In genomic region chrX:170009801-170010221, GRCm38 (mm10) we compare ENCODE assay signal across 8 mouse cellular contexts. TPM values are rescaled to one million over a fixed set of nuclear protein-coding genes. Genes with fewer than 3 reads are reported as not detected.
DNase-seq lines count a peak whose midpoint lies in the region; ATAC-seq and TF ChIP-seq lines count a peak whose summit lies in the region.
"Not testable (repeated sequence)": the region's sequence is repeated elsewhere in the genome, so short reads cannot be mapped to it uniquely, and the experiment has no call there.

No protein-coding gene starts in this region.

- peak; percentile 94 for ATAC-seq in erythroblast, adult 5-6 weeks (replicated peaks; ENCODE audit: low FRiP score, poor library complexity, severe bottlenecking)
- ATAC-seq in kidney, embryonic 14.5 days (ENCODE audit: low FRiP score, low TSS enrichment), result peak; percentile 97
- ATAC-seq in limb, embryonic 14.5 days (ENCODE audit: low FRiP score, low read depth), result peak; percentile 97
- peak; percentile 98 for ATAC-seq in midbrain, embryonic 16.5 days

- TF ChIP-seq CTCF in C2C12 (IDR thresholded peaks at IDR 0.05; ENCODE audit: control insufficient read depth, insufficient read depth, insufficient read length), result not testable (repeated sequence)

- peak overlapping the region; percentile 98 for H3K4me3 ChIP-seq in C2C12 (ENCODE audit: insufficient read depth, poor library complexity, severe bottlenecking)
- H3K4me3 ChIP-seq in heart, embryonic 10.5 days, result peak overlapping the region; percentile 62
- peak overlapping the region; percentile 50 for H3K4me3 ChIP-seq in kidney, embryonic 14.5 days (ENCODE audit: low read length)
- H3K4me3 ChIP-seq in limb, embryonic 14.5 days (replicated peaks; ENCODE audit: low read length), result peak overlapping the region; percentile 49
- H3K4me3 ChIP-seq in midbrain, embryonic 16.5 days (ENCODE audit: low read depth, low read length), result peak overlapping the region; percentile 40

- H3K79me2 ChIP-seq in C2C12 (ENCODE audit: control insufficient read depth, insufficient read depth), result peaks cover 28% of the 10 kb centered on the region

- H3K9ac ChIP-seq in kidney, embryonic 14.5 days (ENCODE audit: low read depth, low read length), result peak overlapping the region; percentile 82
- H3K9ac ChIP-seq in limb, embryonic 14.5 days (ENCODE audit: low read depth, low read length, severe bottlenecking), result peak overlapping the region; percentile 79
- peak overlapping the region; percentile 16 for H3K9ac ChIP-seq in midbrain, embryonic 16.5 days (ENCODE audit: low read depth, low read length)

- H3K4me1 ChIP-seq in heart, embryonic 10.5 days; kidney, embryonic 14.5 days (ENCODE audit: control insufficient read depth, insufficient read depth, low read length); limb, embryonic 14.5 days (ENCODE audit: control insufficient read depth, insufficient read depth, low read length); midbrain, embryonic 16.5 days (ENCODE audit: control insufficient read depth, insufficient read depth, low read length): not testable (repeated sequence)

- not testable (repeated sequence) for H3K79me3 ChIP-seq in C2C12 (ENCODE audit: low read depth)

- H3K9me3 ChIP-seq in heart, embryonic 10.5 days, result peaks cover 48% of the 10 kb centered on the region
- peaks cover 41% of the 10 kb centered on the region for H3K9me3 ChIP-seq in kidney, embryonic 14.5 days (ENCODE audit: control insufficient read depth, low read length)
- H3K9me3 ChIP-seq in limb, embryonic 14.5 days (ENCODE audit: control insufficient read depth, low read length), result peaks cover 47% of the 10 kb centered on the region
- H3K9me3 ChIP-seq in midbrain, embryonic 16.5 days (replicated peaks; ENCODE audit: control insufficient read depth, low read length, poor library complexity, severe bottlenecking), result peaks cover 17% of the 10 kb centered on the region

- not testable (repeated sequence) for H3K4me2 ChIP-seq in kidney, embryonic 14.5 days (replicated peaks; ENCODE audit: low read depth, low read length); limb, embryonic 14.5 days (replicated peaks; ENCODE audit: low read depth, low read length, severe bottlenecking); midbrain, embryonic 16.5 days (ENCODE audit: low read length)

- TF ChIP-seq POLR2A in limb, embryonic 14.5 days (IDR thresholded peaks at IDR 0.05; ENCODE audit: borderline replicate concordance, extremely low read depth, insufficient read depth, insufficient read length), result not testable (repeated sequence)

- H3K27me3 ChIP-seq in C2C12 (ENCODE audit: control insufficient read depth, insufficient read depth, insufficient read length); heart, embryonic 10.5 days (ENCODE audit: insufficient read depth, poor library complexity, severe bottlenecking); kidney, embryonic 14.5 days (ENCODE audit: control insufficient read depth, insufficient read depth, low read length); limb, embryonic 14.5 days (ENCODE audit: control insufficient read depth, insufficient read depth, low read length); midbrain, embryonic 16.5 days (ENCODE audit: control insufficient read depth, insufficient read depth, low read depth, low read length): not testable (repeated sequence)

- not testable (repeated sequence) for H3K36me3 ChIP-seq in C2C12 (ENCODE audit: control insufficient read depth, insufficient read depth)
- H3K36me3 ChIP-seq in heart, embryonic 10.5 days, result peaks cover 15% of the 10 kb centered on the region
- H3K36me3 ChIP-seq in kidney, embryonic 14.5 days (ENCODE audit: control insufficient read depth, insufficient read depth, low read length), result peaks cover 14% of the 10 kb centered on the region
- peaks cover 20% of the 10 kb centered on the region for H3K36me3 ChIP-seq in limb, embryonic 14.5 days (ENCODE audit: control insufficient read depth, insufficient read depth, low read length)
- H3K36me3 ChIP-seq in midbrain, embryonic 16.5 days (ENCODE audit: control insufficient read depth, insufficient read depth, low read length), result peaks cover 11% of the 10 kb centered on the region

- WGBS in heart, embryonic 10.5 days, result 61% methylated on average over 25 of the region's 25 CpGs
- WGBS in kidney, embryonic 14.5 days, result 56% methylated on average over 25 of the region's 25 CpGs
- 64% methylated on average over 25 of the region's 25 CpGs for WGBS in limb, embryonic 14.5 days
- 50% methylated on average over 25 of the region's 25 CpGs for WGBS in midbrain, embryonic 16.5 days

- peak overlapping the region; percentile 88 for H3K27ac ChIP-seq in heart, embryonic 10.5 days
- H3K27ac ChIP-seq in kidney, embryonic 14.5 days (ENCODE audit: low read depth, low read length), result peak overlapping the region; percentile 73
- peak overlapping the region; percentile 85 for H3K27ac ChIP-seq in limb, embryonic 14.5 days (replicated peaks; ENCODE audit: low read depth, low read length)
- H3K27ac ChIP-seq in midbrain, embryonic 16.5 days (ENCODE audit: low read length), result peak overlapping the region; percentile 28

- peak overlapping the region; percentile 83 for H3ac ChIP-seq in C2C12 (ENCODE audit: control insufficient read depth, insufficient read length, low read depth)

- DNase-seq in brain, adult 2 months (ENCODE audit: low read depth, low spot score), result peak; percentile 100
- peak; percentile 99 for DNase-seq in heart, embryonic 10.5 days (ENCODE audit: low spot score)
- peak; percentile 100 for DNase-seq in limb, embryonic 14.5 days (ENCODE audit: low spot score)
- DNase-seq in spleen, postnatal 10 days (ENCODE audit: low spot score in 2 of 2), result peak; percentile 100

TF ChIP-seq in C2C12, 6 proteins besides CTCF, POLR2A, EP300 and RAD21:
- TF ChIP-seq MAX (IDR thresholded peaks at IDR 0.05), result peak; percentile 83

RNA-seq across cellular contexts. Expression of gene Gm21887, which starts 0.4 kb away (rescaled TPM):
- polyA plus RNA-seq in C2C12 (2012; fragmentation: generic; extraction: Trizol), result 42.3 TPM
- 4.0 and 24.0 TPM in 2 replicates for total RNA-seq in erythroblast, adult 5-6 weeks (2015; ENCODE audit: low replicate concordance)
- 59.6 and 87.8 TPM in 2 replicates for total RNA-seq in erythroblast, adult 5-6 weeks (2017; ENCODE audit: low replicate concordance)
- polyA plus RNA-seq in heart, embryonic 10.5 days (2016; fragmentation: Nextera tagmentation; extraction: Ambion mirVana), result 121 and 172 TPM in 2 replicates
- polyA plus RNA-seq in kidney, embryonic 14.5 days (2014; fragmentation: Nextera tagmentation; extraction: Ambion mirVana), result 279 and 362 TPM in 2 replicates
- 580 and 2,943 TPM in 2 replicates for polyA plus RNA-seq in limb, embryonic 14.5 days (2012; rRNA removed)
- polyA plus RNA-seq in limb, embryonic 14.5 days (2014; fragmentation: Nextera tagmentation; extraction: Ambion mirVana), result 187 and 412 TPM in 2 replicates
- polyA plus RNA-seq in midbrain, embryonic 16.5 days (2015; fragmentation: Nextera tagmentation; extraction: Ambion mirVana), result 124 and 217 TPM in 2 replicates

Comparison
In these comparisons a context has a peak if more than half of its experiments do, and no peak if none do; other contexts are left out.
1. Peak in every context shown above with its lines: DNase-seq, ATAC-seq, H3K4me3 ChIP-seq and H3K27ac ChIP-seq.
2. H3K4me3 ChIP-seq: peak in every context shown above with its lines; median percentile 98 in C2C12; 62 in heart, embryonic 10.5 days; 50 in kidney, embryonic 14.5 days; 49 in limb, embryonic 14.5 days; 40 in midbrain, embryonic 16.5 days.
3. H3K27ac ChIP-seq: peak in every context shown above with its lines; median percentile 88 in heart, embryonic 10.5 days; 85 in limb, embryonic 14.5 days; 73 in kidney, embryonic 14.5 days; 28 in midbrain, embryonic 16.5 days.
4. H3K9ac ChIP-seq: peak in every context shown above with its lines; median percentile 82 in kidney, embryonic 14.5 days; 79 in limb, embryonic 14.5 days; 16 in midbrain, embryonic 16.5 days.